Mouse (Mus musculus): Measurements from ENCODE around the gene Aaed1.

- TF ChIP-seq CTCF (IDR thresholded peaks at IDR 0.05; ENCODE audit: borderline replicate concordance, insufficient read depth, low read length) (no peak), POLR2A (IDR thresholded peaks at IDR 0.05; ENCODE audit: low read depth, low read length) (no peak)
These were observed 37.0 kb upstream of the Aaed1 start for GRCm38 (mm10) chr13:64349474-64349873.
